Mouse (Mus musculus): Measurements from ENCODE around the gene Nr1h4. TPM values are rescaled to one million over a fixed set of nuclear protein-coding genes. Genes with fewer than 3 reads are reported as not detected.

The Nr1h4 gene
- not detected in 2 replicates for polyA plus RNA-seq (2014; fragmentation: Nextera tagmentation; extraction: Ambion mirVana)

GRCm38 (mm10) chr10:89532929-89533727, at the start of gene Nr1h4:
Nr1h4 (minus strand) TSS chr10:89533585.
- Histone ChIP-seq H3K27me3 (ENCODE audit: control insufficient read depth, insufficient read depth, low read length) (no peaks in the 10 kb centered on the region), H3K27ac (replicated peaks; ENCODE audit: low read depth, low read length) (no peak within 1 kb of the TSS), H3K4me1 (ENCODE audit: control insufficient read depth, insufficient read depth, low read length) (no peaks in the 10 kb centered on the region), H3K9ac (replicated peaks; ENCODE audit: low read length) (no peak within 1 kb of the TSS), H3K4me3 (replicated peaks; ENCODE audit: low read depth, low read length) (no peak within 1 kb of the TSS), H3K4me2 (ENCODE audit: low read length) (no peak within 1 kb of the TSS), H3K36me3 (ENCODE audit: control insufficient read depth, insufficient read depth, low read length) (no peaks in the 10 kb centered on the region), H3K9me3 (ENCODE audit: control insufficient read depth, low read length) (no peaks in the 10 kb centered on the region)
- ATAC-seq (ENCODE audit: low FRiP score, low TSS enrichment) (no peak), DNase-seq (peak; percentile 63)
- WGBS: 77% methylated on average over 17 of the region's 17 CpGs

- Histone ChIP-seq H3K27ac (replicated peaks; ENCODE audit: low read depth, low read length) (no peak overlapping the region), H3K9ac (replicated peaks; ENCODE audit: low read length) (no peak overlapping the region), H3K9me3 (ENCODE audit: control insufficient read depth, low read length) (no peaks in the 10 kb centered on the region), H3K36me3 (ENCODE audit: control insufficient read depth, insufficient read depth, low read length) (no peaks in the 10 kb centered on the region), H3K4me2 (ENCODE audit: low read length) (no peak overlapping the region), H3K4me3 (replicated peaks; ENCODE audit: low read depth, low read length) (no peak overlapping the region), H3K4me1 (ENCODE audit: control insufficient read depth, insufficient read depth, low read length) (no peaks in the 10 kb centered on the region), H3K27me3 (ENCODE audit: control insufficient read depth, insufficient read depth, low read length) (no peaks in the 10 kb centered on the region)
- 95% methylated on average over 4 of the region's 4 CpGs for WGBS
- DNase-seq (no peak), ATAC-seq (ENCODE audit: low FRiP score, low TSS enrichment) (no peak)
These were observed 45.4 kb upstream of the Nr1h4 start for GRCm38 (mm10) chr10:89578801-89579200.

- H3K9me3 ChIP-seq (ENCODE audit: control insufficient read depth, low read length): no peaks in the 10 kb centered on the region
- no peak overlapping the region for H3K27ac ChIP-seq (replicated peaks; ENCODE audit: low read depth, low read length)
- ATAC-seq (ENCODE audit: low FRiP score, low TSS enrichment) (no peak), DNase-seq (no peak)
- H3K4me3 ChIP-seq (replicated peaks; ENCODE audit: low read depth, low read length): no peak overlapping the region
- no peak overlapping the region for H3K4me2 ChIP-seq (ENCODE audit: low read length)
- H3K27me3 ChIP-seq (ENCODE audit: control insufficient read depth, insufficient read depth, low read length): no peaks in the 10 kb centered on the region
- H3K4me1 ChIP-seq (ENCODE audit: control insufficient read depth, insufficient read depth, low read length): no peaks in the 10 kb centered on the region
- no peak overlapping the region for H3K9ac ChIP-seq (replicated peaks; ENCODE audit: low read length)
- no peaks in the 10 kb centered on the region for H3K36me3 ChIP-seq (ENCODE audit: control insufficient read depth, insufficient read depth, low read length)
- 88% methylated on average over 3 of the region's 3 CpGs for WGBS
These were observed 44.3 kb upstream of the Nr1h4 start for GRCm38 (mm10) chr10:89577666-89578065.

GRCm38 (mm10) chr10:89573421-89573820, 40.0 kb upstream of the Nr1h4 start:
- 89% methylated on average over 3 of the region's 3 CpGs for WGBS

GRCm38 (mm10) chr10:89572946-89573345, 39.6 kb upstream of the Nr1h4 start:
- no peaks in the 10 kb centered on the region for H3K36me3 ChIP-seq (ENCODE audit: control insufficient read depth, insufficient read depth, low read length)
- WGBS: 95% methylated on average over 6 of the region's 6 CpGs
- no peak overlapping the region for H3K9ac ChIP-seq (replicated peaks; ENCODE audit: low read length)
- no peak overlapping the region for H3K4me3 ChIP-seq (replicated peaks; ENCODE audit: low read depth, low read length)
- no peaks in the 10 kb centered on the region for H3K27me3 ChIP-seq (ENCODE audit: control insufficient read depth, insufficient read depth, low read length)
- no peak overlapping the region for H3K4me2 ChIP-seq (ENCODE audit: low read length)
- ATAC-seq (ENCODE audit: low FRiP score, low TSS enrichment): no peak
- H3K4me1 ChIP-seq (ENCODE audit: control insufficient read depth, insufficient read depth, low read length): no peaks in the 10 kb centered on the region
- no peak overlapping the region for H3K27ac ChIP-seq (replicated peaks; ENCODE audit: low read depth, low read length)
- DNase-seq: no peak
- no peaks in the 10 kb centered on the region for H3K9me3 ChIP-seq (ENCODE audit: control insufficient read depth, low read length)

More at GRCm38 (mm10) chr10:89573421-89573820, 40.0 kb upstream of the Nr1h4 start:
- Histone ChIP-seq H3K4me1 (ENCODE audit: control insufficient read depth, insufficient read depth, low read length) (no peaks in the 10 kb centered on the region), H3K27me3 (ENCODE audit: control insufficient read depth, insufficient read depth, low read length) (no peaks in the 10 kb centered on the region), H3K27ac (replicated peaks; ENCODE audit: low read depth, low read length) (no peak overlapping the region), H3K36me3 (ENCODE audit: control insufficient read depth, insufficient read depth, low read length) (no peaks in the 10 kb centered on the region), H3K9me3 (ENCODE audit: control insufficient read depth, low read length) (no peaks in the 10 kb centered on the region), H3K4me3 (replicated peaks; ENCODE audit: low read depth, low read length) (no peak overlapping the region), H3K9ac (replicated peaks; ENCODE audit: low read length) (no peak overlapping the region), H3K4me2 (ENCODE audit: low read length) (no peak overlapping the region)
- ATAC-seq (ENCODE audit: low FRiP score, low TSS enrichment): no peak
- DNase-seq: no peak

- no peaks in the 10 kb centered on the region for H3K27me3 ChIP-seq (ENCODE audit: control insufficient read depth, insufficient read depth, low read length)
- H3K27ac ChIP-seq (replicated peaks; ENCODE audit: low read depth, low read length): no peak overlapping the region
- H3K4me2 ChIP-seq (ENCODE audit: low read length): no peak overlapping the region
- ATAC-seq (ENCODE audit: low FRiP score, low TSS enrichment) (no peak), DNase-seq (no peak)
- H3K9me3 ChIP-seq (ENCODE audit: control insufficient read depth, low read length): no peaks in the 10 kb centered on the region
- WGBS: 91% methylated on average over 2 of the region's 2 CpGs
- H3K4me3 ChIP-seq (replicated peaks; ENCODE audit: low read depth, low read length): no peak overlapping the region
- H3K36me3 ChIP-seq (ENCODE audit: control insufficient read depth, insufficient read depth, low read length): no peaks in the 10 kb centered on the region
- no peak overlapping the region for H3K9ac ChIP-seq (replicated peaks; ENCODE audit: low read length)
- no peaks in the 10 kb centered on the region for H3K4me1 ChIP-seq (ENCODE audit: control insufficient read depth, insufficient read depth, low read length)
These were observed 34.0 kb upstream of the Nr1h4 start for GRCm38 (mm10) chr10:89567391-89567790.

- ATAC-seq (ENCODE audit: low FRiP score, low TSS enrichment) (no peak), DNase-seq (no peak)
- no peaks in the 10 kb centered on the region for H3K27me3 ChIP-seq (ENCODE audit: control insufficient read depth, insufficient read depth, low read length)
- no peak overlapping the region for H3K4me2 ChIP-seq (ENCODE audit: low read length)
- no peaks in the 10 kb centered on the region for H3K36me3 ChIP-seq (ENCODE audit: control insufficient read depth, insufficient read depth, low read length)
- no peaks in the 10 kb centered on the region for H3K9me3 ChIP-seq (ENCODE audit: control insufficient read depth, low read length)
- WGBS: 91% methylated on average over 9 of the region's 9 CpGs
- H3K4me1 ChIP-seq (ENCODE audit: control insufficient read depth, insufficient read depth, low read length): no peaks in the 10 kb centered on the region
- H3K27ac ChIP-seq (replicated peaks; ENCODE audit: low read depth, low read length): no peak overlapping the region
- H3K9ac ChIP-seq (replicated peaks; ENCODE audit: low read length): no peak overlapping the region
- no peak overlapping the region for H3K4me3 ChIP-seq (replicated peaks; ENCODE audit: low read depth, low read length)
These were observed 32.1 kb upstream of the Nr1h4 start for GRCm38 (mm10) chr10:89565301-89566022.

- no peaks in the 10 kb centered on the region for H3K36me3 ChIP-seq (ENCODE audit: control insufficient read depth, insufficient read depth, low read length)
- DNase-seq (no peak), ATAC-seq (ENCODE audit: low FRiP score, low TSS enrichment) (no peak)
- H3K9ac ChIP-seq (replicated peaks; ENCODE audit: low read length): no peak overlapping the region
- H3K9me3 ChIP-seq (ENCODE audit: control insufficient read depth, low read length): no peaks in the 10 kb centered on the region
- no peaks in the 10 kb centered on the region for H3K4me1 ChIP-seq (ENCODE audit: control insufficient read depth, insufficient read depth, low read length)
- 96% methylated on average over 6 of the region's 6 CpGs for WGBS
- H3K27ac ChIP-seq (replicated peaks; ENCODE audit: low read depth, low read length): no peak overlapping the region
- H3K4me3 ChIP-seq (replicated peaks; ENCODE audit: low read depth, low read length): no peak overlapping the region
- H3K4me2 ChIP-seq (ENCODE audit: low read length): no peak overlapping the region
- no peaks in the 10 kb centered on the region for H3K27me3 ChIP-seq (ENCODE audit: control insufficient read depth, insufficient read depth, low read length)
These were observed 28.7 kb upstream of the Nr1h4 start for GRCm38 (mm10) chr10:89562113-89562512.

- Histone ChIP-seq H3K4me2 (ENCODE audit: low read length) (no peak overlapping the region), H3K4me3 (replicated peaks; ENCODE audit: low read depth, low read length) (no peak overlapping the region), H3K9me3 (ENCODE audit: control insufficient read depth, low read length) (no peaks in the 10 kb centered on the region), H3K27ac (replicated peaks; ENCODE audit: low read depth, low read length) (no peak overlapping the region), H3K4me1 (ENCODE audit: control insufficient read depth, insufficient read depth, low read length) (no peaks in the 10 kb centered on the region), H3K9ac (replicated peaks; ENCODE audit: low read length) (no peak overlapping the region), H3K27me3 (ENCODE audit: control insufficient read depth, insufficient read depth, low read length) (no peaks in the 10 kb centered on the region), H3K36me3 (ENCODE audit: control insufficient read depth, insufficient read depth, low read length) (no peaks in the 10 kb centered on the region)
- no peak for DNase-seq
- 64% methylated on average over 3 of the region's 3 CpGs for WGBS
- no peak for ATAC-seq (ENCODE audit: low FRiP score, low TSS enrichment)
These were observed 26.0 kb upstream of the Nr1h4 start for GRCm38 (mm10) chr10:89559351-89559750.

Data from midbrain, embryonic 14.5 days (tissue).